Mouse (Mus musculus) cerebellum, adult 2 months (tissue): ENCODE data around the gene Rrad.

Experiments
- CTCF ChIP-seq: fragments of 200-500 bp; IDR thresholded peaks from 2 replicates; pipeline ENCODE4 v1.5.1; 2011; ENCODE audit warnings: low read depth, mild to moderate bottlenecking, control low read depth, low read length, moderate library complexity, borderline replicate concordance; ENCODE audit not compliant: insufficient read depth
- POLR2A ChIP-seq: fragments of 200-500 bp; IDR thresholded peaks from 2 replicates; pipeline ENCODE4 v1.6.1; 2011; ENCODE audit warnings: low read length, control low read depth, borderline replicate concordance; ENCODE audit not compliant: insufficient read depth

GRCm38 (mm10) chr8:104631975-104632374, 848 bp upstream of the Rrad start:
- TF ChIP-seq CTCF (no peak), POLR2A (no peak)
